Mouse (Mus musculus): ENCODE results near the gene Akap6.

GRCm38 (mm10) chr12:52847020-52847419 lies 147.8 kb downstream of the Akap6 start:
- TF ChIP-seq CTCF (conservative IDR thresholded peaks at IDR 0.05 in 1 of 2, IDR thresholded peaks at IDR 0.05 in 1 of 2; ENCODE audit: low read depth in 2 of 2, low read length in 2 of 2) (no peak), EP300 (IDR thresholded peaks at IDR 0.05; ENCODE audit: low read length) (no peak), POLR2A (IDR thresholded peaks at IDR 0.05; ENCODE audit: low read depth, low read length) (no peak), MXI1 (IDR thresholded peaks at IDR 0.05; ENCODE audit: low read depth, low read length) (no peak), MAX (IDR thresholded peaks at IDR 0.05; ENCODE audit: low read length) (no peak)
